Mouse (Mus musculus) cortical plate, adult 2 months (tissue): Measurements from ENCODE around the gene Hist2h2aa1. TPM values are rescaled to one million over a fixed set of nuclear protein-coding genes. Genes with fewer than 3 reads are reported as not detected.
"Not testable (repeated sequence)": the region's sequence is repeated elsewhere in the genome, so short reads cannot be mapped to it uniquely, and the experiment has no call there.

Experiments used
- H3K27ac ChIP-seq: fragments of 200-500 bp; 2 replicates; pipeline ENCODE4 v1.5.1; 2012; ENCODE audit warnings: low read length, control low read depth, inconsistent platforms; ENCODE audit not compliant: insufficient read depth
- H3K4me1 ChIP-seq: fragments of 200-500 bp; 2 replicates; pipeline ENCODE4 v1.6.1; 2011; ENCODE audit warnings: low read length; ENCODE audit not compliant: control insufficient read depth, insufficient read depth
- H3K4me3 ChIP-seq: fragments of 200-500 bp; 2 replicates; pipeline ENCODE4 v1.5.1; 2011; ENCODE audit warnings: mild to moderate bottlenecking, low read length, control low read depth; ENCODE audit not compliant: insufficient read depth
- CTCF ChIP-seq: fragments of 200-500 bp; IDR thresholded peaks from 2 replicates; pipeline ENCODE4 v1.5.1; 2011; ENCODE audit warnings: mild to moderate bottlenecking, control low read depth, low read length; ENCODE audit not compliant: insufficient read depth; ENCODE audit errors: extremely low read depth
- POLR2A ChIP-seq: fragments of 200-500 bp; IDR thresholded peaks from 2 replicates; pipeline ENCODE4 v1.6.1; 2011; ENCODE audit warnings: mild to moderate bottlenecking, low read length, control low read depth; ENCODE audit not compliant: insufficient read depth; ENCODE audit errors: extremely low read depth
- polyA plus RNA-seq: library from polyadenylated mRNA; depleted of rRNA; stranded (reverse); fragments of >200 nt; gene quantifications from 2 replicates; pipeline ENCODE4 v1.2.3, GENCODE M21; 2012; rRNA removed

Hist2h2aa1 gene
- 137 and 156 TPM in 2 replicates for polyA plus RNA-seq

DNA sequence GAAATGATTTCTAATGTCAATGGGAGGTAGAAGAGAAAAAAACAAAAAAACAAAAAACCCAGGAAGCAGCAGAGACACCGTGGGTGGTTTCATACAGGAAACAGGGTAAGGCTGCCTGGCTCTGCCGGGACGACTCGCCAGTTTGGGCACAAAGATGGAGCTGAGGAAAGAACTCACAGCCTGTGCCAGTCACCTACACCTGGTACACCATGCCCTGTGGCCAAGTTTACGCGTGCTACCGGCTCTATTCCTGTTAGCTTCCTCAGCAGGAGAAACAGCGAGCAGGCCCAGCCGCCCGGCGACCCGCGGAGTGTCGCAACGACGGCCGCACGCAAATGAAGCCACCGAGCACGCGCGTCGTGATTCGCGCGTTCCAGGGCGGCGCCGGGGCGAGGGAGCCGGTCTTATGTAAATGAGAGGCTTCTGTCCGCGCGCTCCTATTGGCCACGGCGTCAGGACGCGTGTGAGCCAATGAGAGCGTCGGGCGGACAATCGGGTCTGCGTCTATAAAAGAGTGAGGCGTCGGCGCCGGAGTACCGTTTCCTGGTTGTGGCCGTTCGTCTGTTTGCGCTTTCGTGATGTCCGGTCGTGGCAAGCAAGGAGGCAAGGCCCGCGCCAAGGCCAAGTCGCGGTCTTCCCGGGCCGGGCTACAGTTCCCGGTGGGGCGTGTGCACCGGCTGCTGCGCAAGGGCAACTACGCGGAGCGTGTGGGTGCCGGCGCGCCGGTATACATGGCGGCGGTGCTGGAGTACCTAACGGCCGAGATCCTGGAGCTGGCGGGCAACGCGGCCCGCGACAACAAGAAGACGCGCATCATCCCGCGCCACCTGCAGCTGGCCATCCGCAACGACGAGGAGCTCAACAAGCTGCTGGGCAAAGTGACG is at the start of gene Hist2h2aa1:
Gene Hist2h2aa1 (plus strand): TSS at position 495 of the 884 bp plus-strand sequence.
- peak; percentile 70; the same call in 1 of the 2 replicates for TF ChIP-seq POLR2A
- H3K4me3 ChIP-seq, result peak within 1 kb of the TSS; percentile 93
- H3K4me1 ChIP-seq, result not testable (repeated sequence)
- peak within 1 kb of the TSS; percentile 99 for H3K27ac ChIP-seq

DNA sequence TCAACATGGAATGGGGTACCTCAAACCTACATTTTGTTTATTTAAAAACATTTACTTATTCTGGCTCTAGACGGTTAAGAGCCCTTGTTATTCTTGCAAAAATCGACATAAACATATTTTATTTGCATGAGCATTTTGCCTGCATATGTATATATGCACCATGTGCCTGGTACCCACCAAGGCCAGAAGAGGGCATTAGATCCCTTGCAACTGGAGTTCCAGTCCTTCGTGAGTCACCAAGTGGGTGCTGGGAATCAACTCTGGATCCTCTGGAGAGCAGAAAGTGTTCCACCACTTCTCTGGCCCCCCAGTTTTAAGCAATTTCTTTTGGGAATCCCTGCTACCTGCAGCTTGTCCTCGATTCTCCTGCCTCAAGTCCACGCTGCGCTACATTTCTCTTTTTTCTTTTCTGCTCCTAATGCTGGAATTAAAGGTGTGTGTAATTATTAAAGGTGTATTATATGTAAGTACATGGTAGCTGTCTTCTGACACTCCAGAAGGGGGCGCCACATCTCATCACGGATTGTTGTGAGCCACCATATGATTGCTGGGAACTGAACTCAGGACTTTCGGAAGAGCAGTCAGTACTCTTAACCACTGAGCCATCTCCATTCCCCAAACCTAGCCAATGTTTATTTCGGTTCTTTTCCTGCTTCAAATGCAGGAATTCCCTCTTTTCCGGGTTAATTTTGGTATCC is 49.5 kb upstream of the Hist2h2aa1 start:
- TF ChIP-seq CTCF, result 0 out of 2 replicates have a peak, but pooled peaks have one; percentile 18
- TF ChIP-seq POLR2A, result no peak
- Histone ChIP-seq H3K27ac (no peak overlapping the region), H3K4me1 (peaks cover 3% of the 10 kb centered on the region; the same call in 1 of the 2 replicates), H3K4me3 (no peak overlapping the region)

DNA sequence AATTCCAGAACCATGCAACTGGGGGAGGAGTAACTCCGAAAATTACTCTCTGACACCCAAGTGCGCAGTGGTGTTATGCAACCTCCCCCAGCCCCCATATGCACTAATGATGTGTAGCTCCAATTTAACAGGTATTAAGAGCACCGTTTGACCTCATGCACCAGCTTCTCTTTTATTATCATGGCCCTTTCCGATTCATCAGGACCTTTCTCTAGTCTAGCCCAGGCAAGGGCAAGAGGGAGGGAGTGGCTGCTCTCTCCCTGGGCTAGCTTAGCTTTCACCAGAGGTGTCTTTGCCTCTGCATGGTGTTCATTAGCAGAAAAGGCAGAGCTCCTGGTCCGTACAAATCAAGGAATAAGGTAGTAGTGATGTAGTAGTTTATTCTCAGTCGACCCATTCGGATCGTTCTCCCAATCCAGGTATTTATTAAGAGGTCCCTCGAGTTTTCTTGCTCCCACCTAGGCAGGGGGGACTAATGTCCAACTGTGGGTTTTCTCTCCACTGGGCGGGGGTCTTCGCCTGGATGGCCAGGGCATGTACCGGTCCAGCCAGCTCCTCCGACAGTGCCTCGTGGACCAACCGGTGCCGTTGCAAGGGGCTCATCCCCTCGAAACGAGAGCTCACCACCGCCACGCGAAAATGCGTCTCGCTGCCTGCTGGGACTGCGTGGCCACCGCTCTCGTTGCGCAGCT is 48.7 kb upstream of the Hist2h2aa1 start:
- Histone ChIP-seq H3K27ac (peak overlapping the region; percentile 92), H3K4me3 (peak overlapping the region; percentile 52), H3K4me1 (peaks cover 3% of the 10 kb centered on the region; the same call in 1 of the 2 replicates)
- TF ChIP-seq CTCF, result no peak
- no peak for TF ChIP-seq POLR2A

DNA sequence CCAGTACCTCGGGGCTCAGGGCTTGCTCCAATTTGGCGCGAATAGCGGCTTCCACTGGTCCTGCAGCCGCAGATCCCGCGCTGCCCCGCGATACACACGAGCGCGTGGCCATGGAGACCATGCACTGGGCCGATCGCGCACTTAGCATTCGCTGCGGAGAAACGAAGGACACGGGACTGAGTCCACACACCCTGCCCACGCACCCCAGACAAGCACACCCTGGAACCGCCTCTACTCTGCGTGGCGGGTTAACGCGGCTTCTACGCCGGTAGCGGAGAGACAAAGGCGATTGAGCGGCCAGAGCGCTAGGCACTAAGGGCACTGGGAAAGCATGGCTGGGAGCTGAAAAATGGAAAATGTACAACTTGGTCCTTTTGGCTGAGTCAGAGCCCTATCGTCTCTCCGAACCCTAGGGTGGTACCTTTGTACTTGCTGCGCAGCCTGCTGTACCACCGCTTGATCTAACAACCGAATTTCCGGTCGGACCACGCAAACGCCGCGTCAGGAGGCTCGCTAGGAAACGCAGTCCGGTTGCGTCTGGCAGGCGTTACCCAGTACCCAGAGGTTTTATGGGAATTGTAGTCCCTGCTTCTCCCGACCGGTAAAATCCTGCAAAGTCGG is 48.1 kb upstream of the Hist2h2aa1 start:
- Histone ChIP-seq H3K27ac (peak overlapping the region; percentile 92), H3K4me3 (peak overlapping the region; percentile 52), H3K4me1 (peaks cover 3% of the 10 kb centered on the region; the same call in 1 of the 2 replicates)
- TF ChIP-seq POLR2A (peak; percentile 97), CTCF (no peak)

DNA sequence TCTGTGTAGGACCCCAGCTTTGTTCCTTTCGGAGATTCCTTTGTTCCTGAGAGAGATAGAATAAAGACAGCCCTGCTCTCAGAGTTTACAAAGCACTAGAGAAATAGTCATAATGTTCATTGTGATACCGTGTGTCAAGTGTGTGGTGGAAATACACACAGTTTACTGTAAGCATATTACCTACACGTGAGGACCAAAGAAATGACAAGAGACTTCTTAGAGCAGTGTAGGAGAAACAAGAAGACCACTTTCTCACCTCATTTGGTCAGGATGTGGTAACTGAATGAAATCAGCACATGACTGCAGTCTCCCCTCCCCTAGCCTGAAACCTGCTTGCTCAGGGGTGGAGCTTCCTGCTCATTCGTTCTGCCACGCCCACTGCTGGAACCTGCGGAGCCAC is 47.1 kb upstream of the Hist2h2aa1 start:
- no peak for TF ChIP-seq CTCF
- no peak for TF ChIP-seq POLR2A
- Histone ChIP-seq H3K4me3 (peak overlapping the region; percentile 6; the same call in 1 of the 2 replicates), H3K27ac (no peak overlapping the region), H3K4me1 (peaks cover 3% of the 10 kb centered on the region; the same call in 1 of the 2 replicates)

DNA sequence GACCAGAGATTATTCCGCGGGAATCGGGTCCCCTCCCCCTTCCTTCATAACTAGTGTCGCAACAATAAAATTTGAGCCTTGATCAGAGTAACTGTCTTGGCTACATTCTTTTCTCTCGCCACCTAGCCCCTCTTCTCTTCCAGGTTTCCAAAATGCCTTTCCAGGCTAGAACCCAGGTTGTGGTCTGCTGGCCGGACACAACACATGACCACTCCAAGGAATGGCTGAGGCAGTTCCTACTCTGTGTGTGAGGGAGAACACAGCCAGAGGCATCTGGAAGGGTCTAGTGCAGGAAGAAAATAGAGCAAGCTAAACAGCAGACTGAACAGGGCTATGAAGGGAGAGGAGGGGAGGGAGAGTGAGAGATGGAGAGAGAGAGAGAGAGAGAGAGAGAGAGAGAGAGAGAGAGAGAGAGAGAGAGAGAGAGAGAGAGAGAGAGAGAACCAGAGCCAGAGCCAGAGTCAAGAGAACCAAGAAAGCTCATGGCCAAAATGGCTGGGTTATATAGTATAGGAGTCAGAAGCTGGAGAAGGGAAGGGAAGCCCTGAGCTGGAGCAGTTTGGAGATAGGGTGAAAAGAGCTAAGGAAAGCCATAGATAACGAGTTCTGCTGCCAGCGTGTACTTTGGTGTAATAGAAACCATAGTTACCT is 46.6 kb upstream of the Hist2h2aa1 start:
- H3K4me3 ChIP-seq, result peak overlapping the region; percentile 6; the same call in 1 of the 2 replicates
- not testable (repeated sequence) for H3K4me1 ChIP-seq, H3K27ac ChIP-seq

DNA sequence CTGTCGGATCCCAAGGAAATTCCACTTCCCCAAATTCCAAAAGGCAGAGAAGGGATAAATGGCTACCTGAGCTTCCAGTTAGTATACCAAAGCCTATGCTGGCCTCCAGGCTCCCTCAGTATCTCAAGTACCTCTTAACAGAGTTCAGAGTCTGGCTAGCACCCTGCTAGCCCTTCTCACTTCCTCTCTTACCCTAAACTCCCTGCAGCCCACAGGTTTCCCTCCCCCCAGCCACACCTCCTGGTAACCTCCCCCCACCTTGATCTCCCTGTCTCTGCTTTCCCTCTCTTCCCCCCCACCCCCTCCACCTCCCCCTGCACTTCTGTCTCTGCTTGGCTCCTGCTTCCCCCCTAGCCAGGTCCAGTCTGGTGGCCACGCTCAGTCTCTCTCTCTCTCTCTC is 45.6 kb upstream of the Hist2h2aa1 start:
- Histone ChIP-seq H3K27ac (no peak overlapping the region), H3K4me1 (peaks cover 3% of the 10 kb centered on the region; the same call in 1 of the 2 replicates), H3K4me3 (no peak overlapping the region)
- TF ChIP-seq POLR2A (no peak), CTCF (no peak)

DNA sequence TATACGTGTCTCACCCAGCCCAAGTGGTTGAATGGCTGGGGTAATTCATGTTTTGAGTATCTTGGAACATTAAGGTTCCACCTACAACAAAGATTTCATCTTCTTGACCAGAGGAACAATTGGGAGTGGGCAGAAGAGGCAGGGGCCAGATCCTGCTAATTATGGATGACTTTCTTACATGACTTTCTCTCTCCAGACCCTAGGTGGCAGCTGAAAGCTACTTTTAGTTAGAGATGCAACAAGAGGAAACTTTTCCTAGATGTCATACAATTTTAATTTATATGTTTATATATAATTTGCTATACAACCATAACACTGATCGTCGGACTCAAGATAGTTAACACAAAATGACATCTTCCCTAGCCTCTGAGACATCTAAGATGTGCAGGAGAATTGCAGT is 37.5 kb upstream of the Hist2h2aa1 start:
- no peak for TF ChIP-seq CTCF
- no peak for TF ChIP-seq POLR2A
- Histone ChIP-seq H3K4me1 (no peaks in the 10 kb centered on the region), H3K4me3 (no peak overlapping the region), H3K27ac (no peak overlapping the region)

DNA sequence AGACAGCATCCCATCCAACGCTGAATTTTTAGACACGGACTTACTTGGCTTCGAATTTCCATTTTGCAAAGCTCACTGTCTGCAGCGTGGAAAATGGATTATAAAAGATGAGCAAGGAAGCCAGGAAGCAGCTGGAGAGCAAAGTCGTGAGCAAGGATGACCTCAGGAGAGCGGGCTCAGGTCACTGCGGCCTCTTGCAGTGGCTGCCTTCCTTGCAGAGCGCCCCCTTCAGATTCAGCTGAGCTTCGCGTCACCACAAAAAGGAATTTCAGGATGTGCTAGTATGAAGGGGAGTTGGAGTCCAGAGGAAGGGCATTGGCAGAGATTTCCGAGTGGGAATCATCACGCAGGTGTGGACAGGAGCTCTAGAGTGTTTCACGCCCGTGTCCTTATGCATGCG is 36.1 kb upstream of the Hist2h2aa1 start:
- H3K27ac ChIP-seq, result no peak overlapping the region
- TF ChIP-seq CTCF (no peak), POLR2A (no peak)
- no peaks in the 10 kb centered on the region for H3K4me1 ChIP-seq
- H3K4me3 ChIP-seq, result no peak overlapping the region
